Mouse (Mus musculus) olfactory bulb, adult 2 months (tissue): Measurements from ENCODE around the gene Abhd17c.

Experiments
- CTCF ChIP-seq: fragments of 200-500 bp; IDR thresholded peaks from 2 replicates; pipeline ENCODE4 v1.5.1; 2012; ENCODE audit warnings: low read depth, mild to moderate bottlenecking, low read length, moderate library complexity; ENCODE audit not compliant: insufficient read depth
- POLR2A ChIP-seq: fragments of 200-500 bp; IDR thresholded peaks from 2 replicates; pipeline ENCODE4 v1.6.1; 2012; ENCODE audit warnings: mild to moderate bottlenecking, low read depth, low read length, moderate library complexity; ENCODE audit not compliant: insufficient read depth

- TF ChIP-seq POLR2A, result no peak
- no peak for TF ChIP-seq CTCF
These were observed 681 bp upstream of the Abhd17c start for GRCm38 (mm10) chr7:84152374-84152773.
